Mouse (Mus musculus) liver, adult (tissue): Measurements from ENCODE around the gene Kdf1.

Source experiments
- GATA4 ChIP-seq: IDR thresholded peaks from 2 replicates; pipeline ENCODE4 v1.6.1; 2014; ENCODE audit warnings: mild to moderate bottlenecking, low read length; ENCODE audit not compliant: insufficient replicate concordance

The Kdf1 gene

GRCm38 (mm10) chr4:133518601-133519368, at the start of gene Kdf1:
Gene Kdf1, plus strand, starts transcription at chr4:133518963.
- no peak for TF ChIP-seq GATA4

- TF ChIP-seq GATA4 = no peak
Observed at GRCm38 (mm10) chr4:133469122-133469521, 49.6 kb upstream of the Kdf1 start.

GRCm38 (mm10) chr4:133471135-133471821, 47.5 kb upstream of the Kdf1 start:
- TF ChIP-seq GATA4 = no peak

- TF ChIP-seq GATA4 = no peak
Observed at GRCm38 (mm10) chr4:133473833-133474232, 44.9 kb upstream of the Kdf1 start.

GRCm38 (mm10) chr4:133479458-133480184, 39.1 kb upstream of the Kdf1 start, which contains the start of gene Tent5b:
Gene Tent5b, plus strand, starts transcription at chr4:133480132.
- no peak; the same call in 1 of the 2 replicates for TF ChIP-seq GATA4

- TF ChIP-seq GATA4 = no peak
Observed at GRCm38 (mm10) chr4:133480185-133480537, 38.6 kb upstream of the Kdf1 start.

- TF ChIP-seq GATA4 = no peak
Observed at GRCm38 (mm10) chr4:133480754-133481153, 38.0 kb upstream of the Kdf1 start.

GRCm38 (mm10) chr4:133481488-133481887, 37.3 kb upstream of the Kdf1 start:
- no peak for TF ChIP-seq GATA4

GRCm38 (mm10) chr4:133482479-133482878, 36.3 kb upstream of the Kdf1 start:
- no peak for TF ChIP-seq GATA4

- TF ChIP-seq GATA4 = no peak
Observed at GRCm38 (mm10) chr4:133484266-133485025, 34.3 kb upstream of the Kdf1 start.

- no peak for TF ChIP-seq GATA4
Observed at GRCm38 (mm10) chr4:133485691-133486425, 32.9 kb upstream of the Kdf1 start.

- TF ChIP-seq GATA4 = no peak
Observed at GRCm38 (mm10) chr4:133486673-133487357, 31.9 kb upstream of the Kdf1 start.

- no peak for TF ChIP-seq GATA4
Observed at GRCm38 (mm10) chr4:133488619-133489392, 30.0 kb upstream of the Kdf1 start.
